Mouse (Mus musculus): ENCODE results near the gene Pdia4.
"Not testable (repeated sequence)": the region's sequence is repeated elsewhere in the genome, so short reads cannot be mapped to it uniquely, and the experiment has no call there.

Gene Pdia4

GRCm38 (mm10) chr6:47768520-47768919 lies 44.7 kb downstream of the Pdia4 start:
- not testable (repeated sequence) for DNase-seq (ENCODE audit: extremely low spot score, low read depth, low spot score)

- not testable (repeated sequence) for DNase-seq (ENCODE audit: extremely low spot score, low read depth, low spot score)
These were observed 45.9 kb downstream of the Pdia4 start for GRCm38 (mm10) chr6:47767355-47767754.

GRCm38 (mm10) chr6:47762686-47763085 lies 50.5 kb downstream of the Pdia4 start:
- not testable (repeated sequence) for DNase-seq (ENCODE audit: extremely low spot score, low read depth, low spot score)

GRCm38 (mm10) chr6:47759406-47759805 lies 53.8 kb downstream of the Pdia4 start:
- not testable (repeated sequence) for DNase-seq (ENCODE audit: extremely low spot score, low read depth, low spot score)

- not testable (repeated sequence) for DNase-seq (ENCODE audit: extremely low spot score, low read depth, low spot score)
These were observed 55.4 kb downstream of the Pdia4 start for GRCm38 (mm10) chr6:47757849-47758248.

- not testable (repeated sequence) for DNase-seq (ENCODE audit: extremely low spot score, low read depth, low spot score)
These were observed 55.8 kb downstream of the Pdia4 start for GRCm38 (mm10) chr6:47757429-47757828.

- DNase-seq (ENCODE audit: extremely low spot score, low read depth, low spot score), result not testable (repeated sequence)
These were observed 60.1 kb downstream of the Pdia4 start for GRCm38 (mm10) chr6:47753144-47753543.

- not testable (repeated sequence) for DNase-seq (ENCODE audit: extremely low spot score, low read depth, low spot score)
These were observed 64.9 kb downstream of the Pdia4 start for GRCm38 (mm10) chr6:47748306-47748705.

- DNase-seq (ENCODE audit: extremely low spot score, low read depth, low spot score), result not testable (repeated sequence)
These were observed 65.3 kb downstream of the Pdia4 start for GRCm38 (mm10) chr6:47747886-47748285.
